Mouse (Mus musculus) CD8-positive naive resting alpha-beta T cell, adult 57 days (primary cell): Measurements from ENCODE around the gene Zbed6. TPM values are rescaled to one million over a fixed set of nuclear protein-coding genes. Genes with fewer than 3 reads are reported as not detected.

Experiments
- total RNA-seq: library from RNA; stranded (reverse); gene quantifications from one replicate; pipeline ENCODE4 v1.2.4, GENCODE M21; 2023

Gene Zbed6
- total RNA-seq, result 22.2 TPM

DNA sequence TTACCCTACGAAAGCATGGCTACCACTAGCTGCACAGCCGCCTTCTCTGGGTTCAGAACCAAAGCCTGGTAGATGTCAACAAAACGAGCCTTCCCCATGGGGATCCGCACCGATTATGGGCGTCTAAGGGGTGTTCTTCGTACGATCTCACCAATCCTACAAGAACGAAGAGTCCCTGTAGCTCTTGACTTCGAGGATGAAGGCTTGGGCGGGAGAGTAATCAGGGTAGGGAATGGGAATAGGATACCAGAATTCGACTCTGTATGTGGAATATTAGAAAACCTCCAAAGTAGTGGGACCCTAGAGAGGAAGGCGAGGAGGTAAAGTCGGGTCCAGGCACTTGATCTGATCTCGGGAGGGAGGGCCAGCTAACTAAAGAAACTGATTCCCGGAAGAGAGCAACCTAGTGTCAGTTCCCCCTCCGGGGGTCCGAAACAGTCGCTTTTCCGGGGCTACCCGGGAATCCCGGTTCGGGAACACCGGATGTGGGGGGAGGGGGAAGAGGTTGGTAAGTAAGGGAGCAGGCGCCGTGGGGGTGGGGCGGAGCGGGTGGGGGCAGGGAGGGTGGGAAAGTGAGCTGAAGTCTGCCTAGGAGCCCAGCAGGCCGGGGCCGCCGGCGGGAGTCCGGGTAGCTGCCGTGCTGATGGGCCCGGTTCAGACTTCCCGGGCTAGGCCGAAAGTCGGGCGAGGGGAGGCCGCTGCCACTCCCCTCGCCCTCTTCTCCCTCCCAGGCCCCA, at the start of gene Zbed6:
TSS of gene Zbed6 (minus strand) at position 420 of the 737 bp plus-strand sequence.

DNA sequence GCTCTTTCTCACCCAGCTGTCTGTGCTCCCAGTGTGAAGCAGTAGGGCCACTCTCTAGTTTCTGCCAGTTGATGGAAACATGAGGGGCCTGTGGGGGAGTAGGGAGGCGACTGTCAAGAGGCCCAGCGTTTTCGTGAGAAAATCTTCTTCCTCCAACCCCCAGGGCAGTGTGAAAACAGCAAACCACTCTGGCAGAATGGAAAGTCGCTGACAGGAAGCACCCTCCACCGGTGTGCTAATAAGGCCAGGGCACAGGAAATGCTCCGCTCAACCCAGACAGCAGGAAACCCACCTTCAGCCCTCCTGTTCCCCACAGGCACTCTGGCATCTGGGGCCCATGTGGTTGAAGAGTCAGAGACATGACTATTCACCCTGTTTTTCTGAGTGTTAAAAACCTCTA, 29.2 kb upstream of the Zbed6 start, which contains the start of gene Lax1:
TSS of gene Lax1 (minus strand) at position 212 of the 400 bp plus-strand sequence.

DNA sequence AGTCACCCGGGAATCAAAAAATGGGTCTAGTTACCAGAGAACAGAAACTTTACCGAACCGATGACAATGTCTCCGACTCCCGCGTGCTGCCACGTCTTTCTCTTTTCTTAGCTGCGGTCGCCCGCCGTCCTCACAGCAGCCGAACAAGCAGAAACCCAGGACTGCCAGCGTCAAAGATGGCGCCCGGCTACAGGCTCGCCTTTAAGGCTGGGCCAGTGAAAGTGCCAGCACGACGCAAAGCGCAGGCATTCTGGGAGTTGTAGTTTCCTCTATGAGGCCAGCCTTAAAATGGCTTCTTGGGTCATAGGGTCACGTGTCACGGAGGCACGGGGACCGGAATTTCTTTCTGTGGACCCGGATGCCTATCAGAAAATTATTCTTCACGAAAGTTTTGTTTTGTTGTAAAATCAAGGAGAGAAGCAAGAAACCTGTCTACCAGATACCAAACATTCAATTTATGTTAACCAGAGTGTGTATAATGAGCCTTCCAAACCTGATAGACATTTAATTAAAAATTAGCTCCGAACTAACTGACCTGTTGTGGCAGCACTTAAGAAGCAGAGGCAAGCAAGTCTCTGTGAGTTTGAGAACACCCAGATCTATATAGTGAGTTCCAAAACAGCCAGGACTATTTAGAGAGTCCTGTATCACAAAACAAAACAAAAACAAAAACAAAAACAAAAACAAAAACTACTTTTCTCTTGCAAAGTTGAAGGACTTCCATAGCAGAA, 683 bp upstream of the Zbed6 start, which contains the start of gene Gm38394:
TSS of gene Gm38394 (minus strand) at position 116 of the 731 bp plus-strand sequence.

DNA sequence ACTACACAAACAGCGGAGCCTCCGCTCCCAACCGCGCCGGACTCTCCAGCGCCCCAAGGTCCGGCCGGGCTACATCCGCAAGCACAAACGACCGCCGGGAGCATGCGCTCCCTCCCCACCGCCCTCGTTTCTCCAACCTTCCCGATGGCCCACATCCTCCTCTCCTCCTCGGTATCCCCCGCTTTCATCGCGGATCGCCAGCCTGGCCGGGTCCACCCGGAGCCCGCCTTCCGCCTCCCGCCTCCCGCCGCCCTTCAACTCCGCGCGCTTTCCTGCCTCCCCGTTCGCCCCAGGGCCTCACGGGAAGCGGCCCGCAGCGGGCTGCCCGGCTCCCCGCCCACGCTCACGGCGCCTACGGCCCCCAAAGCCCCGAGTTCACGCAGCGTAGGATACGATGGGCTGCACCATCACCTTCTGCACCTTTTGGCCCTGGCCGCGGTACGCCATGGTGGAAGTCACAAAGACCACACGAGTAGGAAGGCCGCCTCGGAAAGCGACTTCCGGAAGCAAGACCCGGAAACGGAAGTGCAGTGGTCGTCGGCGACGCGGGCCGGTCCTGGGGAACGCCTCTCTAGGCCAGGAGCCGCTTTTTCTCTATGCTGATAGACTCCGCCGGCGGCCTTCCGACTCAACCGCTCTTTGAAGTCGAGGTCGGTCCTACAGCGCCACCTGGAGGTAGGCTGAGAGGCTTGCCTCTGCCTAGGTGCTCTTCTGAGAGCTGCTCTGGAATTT, 50.7 kb downstream of the Zbed6 start, which contains the start of gene Snrpe:
TSS of gene Snrpe (minus strand) at position 521 of the 732 bp plus-strand sequence.

Other genes with a start within 250 kb of the Zbed6 start
- 0.18 TPM for gene Sox13, start 236.5 kb downstream of the Zbed6 start, total RNA-seq
- gene Snrpe, start 50.6 kb downstream of the Zbed6 start, total RNA-seq, result 175 TPM
- 41.0 TPM for gene Gm38394, start 433 bp upstream of the Zbed6 start, total RNA-seq
- gene Lax1, start 29.2 kb upstream of the Zbed6 start, total RNA-seq, result 53.1 TPM
- gene Atp2b4, start 140.2 kb upstream of the Zbed6 start, total RNA-seq, result 3.6 TPM
- not detected for gene Optc, start 247.1 kb upstream of the Zbed6 start, total RNA-seq